Mouse (Mus musculus): ENCODE measurements at regions not wholly inside any gene's neighbourhood (a gene's known extent, or its start where the extent isn't known, plus 50 kb on each side); places are given as distances from the start of the nearest gene placed in this dataset.

- DNase-seq (ENCODE audit: extremely low spot score), result no peak
Observed at GRCm38 (mm10) chr8:49631286-49631685, 787.5 kb upstream of the Tenm3 start.

DNA sequence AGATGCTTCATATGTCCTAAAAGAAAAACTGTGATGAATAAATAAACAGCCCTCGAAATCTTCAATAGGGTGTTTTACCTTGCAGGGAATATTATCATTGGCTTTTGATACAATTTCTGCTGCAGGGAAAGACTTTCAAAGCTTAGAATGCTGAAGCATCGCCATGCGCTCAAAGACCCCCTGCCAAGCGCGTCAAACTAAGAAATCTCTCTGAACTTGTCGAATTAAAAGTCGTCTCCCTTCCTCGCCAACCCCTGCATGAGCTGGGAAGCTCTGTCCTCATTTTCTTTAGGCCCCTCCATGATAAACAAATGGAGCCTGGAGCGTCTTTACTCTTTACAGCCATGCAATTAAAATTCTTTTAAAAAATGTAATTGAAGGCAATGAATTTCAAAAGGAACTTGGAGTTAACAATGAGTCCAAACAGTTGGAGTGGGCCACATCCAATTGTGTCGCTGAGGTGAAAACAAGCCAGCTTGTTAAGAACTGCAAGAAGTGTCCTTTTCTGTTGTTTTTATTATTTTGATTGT lies 784.3 kb upstream of the Tenm3 start:
- no peak for DNase-seq (ENCODE audit: extremely low spot score)

GRCm38 (mm10) chr8:49595501-49595900 lies 751.8 kb upstream of the Tenm3 start:
- no peak for DNase-seq (ENCODE audit: extremely low spot score)

GRCm38 (mm10) chr8:49567423-49567822 lies 723.7 kb upstream of the Tenm3 start:
- DNase-seq (ENCODE audit: extremely low spot score), result no peak

- DNase-seq (ENCODE audit: extremely low spot score), result no peak
Observed at GRCm38 (mm10) chr8:49563499-49564279, 719.9 kb upstream of the Tenm3 start.

DNA sequence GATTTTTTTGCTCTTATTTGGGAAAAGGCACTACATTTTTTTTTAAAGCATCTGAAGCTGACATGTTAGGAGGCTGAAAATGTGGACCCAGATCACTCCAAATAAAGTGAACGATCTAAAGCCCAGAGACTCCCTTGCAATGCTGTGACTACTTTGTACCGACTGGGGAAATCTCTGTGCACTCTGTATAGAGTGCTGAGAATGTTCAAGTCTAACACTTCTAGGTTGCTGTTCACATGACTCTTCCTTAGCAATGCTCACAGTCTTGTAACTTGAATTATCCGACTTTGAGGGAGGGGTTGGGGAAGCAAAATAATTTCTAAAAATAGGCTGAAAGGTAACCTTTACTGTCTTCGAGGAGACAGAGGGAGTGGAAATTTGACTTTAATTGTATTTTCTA lies 719.2 kb upstream of the Tenm3 start:
- DNase-seq (ENCODE audit: extremely low spot score), result no peak

- no peak for DNase-seq (ENCODE audit: extremely low spot score)
Observed at GRCm38 (mm10) chr8:49555724-49556457, 712.1 kb upstream of the Tenm3 start.

- DNase-seq (ENCODE audit: extremely low spot score), result no peak
Observed at GRCm38 (mm10) chr8:49553175-49553574, 709.4 kb upstream of the Tenm3 start.

DNA sequence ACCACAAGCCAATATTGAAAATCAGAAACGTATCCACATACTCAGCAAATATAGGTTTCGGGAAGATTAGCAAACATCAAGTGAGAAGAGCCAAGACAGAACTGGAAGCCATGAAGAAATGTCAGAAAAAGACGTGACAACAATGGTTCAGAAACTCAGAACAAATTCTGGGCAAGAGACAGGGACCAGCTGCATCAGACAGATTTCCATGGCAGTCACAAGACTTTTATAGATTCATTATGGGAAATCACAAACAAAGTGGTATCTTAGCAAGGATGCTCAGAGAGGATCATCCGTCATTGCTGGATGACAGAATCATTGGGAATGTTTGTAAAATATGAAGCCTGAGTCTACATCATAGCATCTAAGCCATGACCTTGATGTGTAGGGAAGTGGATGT lies 699.6 kb upstream of the Tenm3 start:
- no peak for DNase-seq (ENCODE audit: extremely low spot score)

- DNase-seq (ENCODE audit: extremely low spot score), result no peak
Observed at GRCm38 (mm10) chr8:49541337-49541736, 697.6 kb upstream of the Tenm3 start.

GRCm38 (mm10) chr8:49533412-49534351 lies 689.9 kb upstream of the Tenm3 start:
- DNase-seq (ENCODE audit: extremely low spot score), result no peak

DNA sequence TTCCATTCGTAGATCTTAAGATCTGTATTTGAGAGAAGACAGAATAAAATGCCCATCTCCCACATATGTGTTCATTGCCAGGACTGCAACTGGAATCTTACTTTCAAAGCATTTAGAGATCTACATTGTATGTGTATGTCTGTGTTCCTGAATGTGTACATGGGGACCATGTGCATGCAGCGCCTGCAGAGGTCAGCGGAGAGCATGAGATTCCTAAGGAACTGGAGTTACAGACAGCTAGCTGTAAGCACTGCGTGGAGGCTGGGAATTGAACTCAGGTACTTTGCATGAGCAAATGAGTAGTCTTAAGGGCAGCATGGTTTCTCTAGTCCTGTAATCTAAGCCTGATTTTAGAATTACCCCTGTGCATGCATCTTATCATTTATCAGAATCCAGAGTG lies 685.5 kb upstream of the Tenm3 start:
- DNase-seq (ENCODE audit: extremely low spot score), result peak; percentile 2

DNA sequence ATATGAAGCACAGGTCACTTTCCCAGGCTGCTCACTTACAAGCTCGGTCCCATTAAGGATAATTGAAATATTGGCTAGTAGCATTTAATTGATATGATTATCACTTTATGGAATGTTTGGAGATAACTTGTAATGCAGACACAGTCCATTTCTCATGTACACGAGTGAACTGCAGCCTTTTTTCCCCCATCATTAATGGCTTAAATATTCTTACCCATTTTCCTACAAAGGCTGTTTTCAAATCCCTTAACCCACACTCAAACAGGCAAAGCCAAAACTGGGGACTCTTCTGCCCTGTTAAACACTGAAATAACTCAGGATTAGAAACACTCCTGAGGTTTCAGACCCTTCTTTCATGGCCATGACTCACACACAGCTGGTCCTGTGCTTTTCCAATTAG lies 649.2 kb upstream of the Tenm3 start:
- DNase-seq (ENCODE audit: extremely low spot score), result no peak

DNA sequence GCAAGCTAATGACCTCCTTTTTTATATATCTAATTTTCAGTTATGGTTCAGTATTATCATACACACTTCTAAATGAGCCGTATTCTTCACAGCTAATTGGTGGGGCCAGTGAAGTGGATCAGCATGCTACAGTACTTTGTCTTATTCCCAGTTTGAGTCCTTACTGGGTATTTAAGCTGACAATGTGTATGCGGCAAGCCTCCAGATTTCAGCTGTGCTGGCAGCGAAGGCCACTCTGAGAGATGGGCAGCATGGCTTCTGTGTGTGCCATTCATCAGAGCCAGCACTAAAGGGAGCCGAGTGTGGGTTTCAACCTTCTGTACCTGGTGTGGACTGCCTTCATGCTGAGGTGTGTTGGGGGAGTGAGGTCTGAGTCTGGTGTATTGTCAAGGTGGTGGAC lies 641.5 kb upstream of the Tenm3 start:
- no peak for DNase-seq (ENCODE audit: extremely low spot score)

DNA sequence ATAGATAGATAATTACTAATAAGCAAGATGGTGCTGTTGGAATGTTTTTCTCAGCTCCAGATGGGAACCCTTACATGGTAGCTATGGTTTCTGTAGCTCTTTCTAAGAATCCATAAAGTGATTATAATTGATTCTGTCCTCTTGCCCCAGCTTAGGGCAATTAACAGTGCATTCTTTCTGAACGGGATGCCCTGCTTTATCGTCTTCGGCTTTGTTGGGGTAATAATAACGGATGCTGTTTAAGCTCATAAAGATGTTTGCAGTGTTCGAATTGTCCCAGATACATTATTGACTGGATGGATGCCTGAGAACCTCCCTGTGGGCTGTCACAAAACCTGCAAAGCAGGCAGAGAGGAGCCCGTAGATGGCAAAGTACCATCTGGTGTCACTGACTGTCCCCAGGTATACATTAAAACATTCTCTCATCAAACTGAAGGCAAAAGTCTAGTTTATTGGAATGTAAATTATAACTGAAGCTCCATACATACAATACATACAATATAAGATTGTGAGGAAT lies 637.8 kb upstream of the Tenm3 start:
- no peak for DNase-seq (ENCODE audit: extremely low spot score)

DNA sequence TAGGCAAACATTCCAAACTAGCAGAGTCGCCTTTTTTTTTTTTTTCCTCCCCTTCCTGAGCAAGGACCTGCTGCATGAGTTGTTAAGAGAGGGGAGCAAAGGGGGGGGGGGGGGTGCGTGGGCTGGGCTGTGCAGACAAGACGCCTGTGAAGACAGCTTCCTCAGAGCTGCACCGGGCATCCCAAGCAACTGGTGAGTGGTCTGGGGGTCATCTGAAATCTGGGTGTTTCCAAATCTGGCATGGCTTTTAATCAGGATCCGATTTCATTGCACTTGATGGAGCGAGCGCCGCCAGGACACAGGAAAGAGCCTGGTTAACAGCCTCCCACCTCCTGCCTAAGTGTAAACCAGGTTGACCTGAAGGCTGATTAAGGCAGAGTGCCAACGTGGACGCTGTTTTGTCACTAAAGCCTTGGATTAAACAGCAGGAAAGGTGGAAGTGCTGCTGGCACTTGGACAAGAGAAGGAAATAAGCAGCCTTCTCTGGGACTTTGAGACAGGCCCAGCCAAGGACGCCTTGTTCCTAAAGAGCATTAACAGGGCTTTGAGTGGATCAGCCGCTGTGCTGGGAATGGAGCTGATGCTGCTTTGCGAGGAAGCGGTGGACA lies 622.3 kb upstream of the Tenm3 start:
- no peak for DNase-seq (ENCODE audit: extremely low spot score)

GRCm38 (mm10) chr8:49465070-49465469 lies 621.3 kb upstream of the Tenm3 start:
- DNase-seq (ENCODE audit: extremely low spot score), result no peak

DNA sequence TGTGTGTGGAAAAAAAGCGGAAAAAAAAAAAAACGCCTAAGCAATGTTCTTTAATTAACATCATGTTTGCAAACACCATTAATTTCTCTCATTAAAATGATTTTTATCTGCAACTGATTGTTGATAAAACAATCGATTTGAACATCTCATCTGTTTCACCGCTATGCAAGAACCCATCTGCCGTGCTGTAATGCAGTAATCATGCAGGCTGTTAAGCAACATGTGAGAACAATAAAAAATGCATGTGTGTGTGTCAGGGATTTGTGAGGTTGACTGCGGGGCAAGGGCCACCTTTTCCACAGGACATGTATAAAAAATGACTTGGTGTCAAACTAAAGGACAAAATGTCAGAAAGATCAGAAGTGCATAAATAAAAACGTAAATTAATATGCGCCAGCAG lies 618.9 kb upstream of the Tenm3 start:
- no peak for DNase-seq (ENCODE audit: extremely low spot score)

GRCm38 (mm10) chr8:49461724-49462473 lies 618.1 kb upstream of the Tenm3 start:
- peak; percentile 59 for DNase-seq (ENCODE audit: extremely low spot score)

GRCm38 (mm10) chr8:49445444-49445843 lies 601.7 kb upstream of the Tenm3 start:
- DNase-seq (ENCODE audit: extremely low spot score), result no peak

DNA sequence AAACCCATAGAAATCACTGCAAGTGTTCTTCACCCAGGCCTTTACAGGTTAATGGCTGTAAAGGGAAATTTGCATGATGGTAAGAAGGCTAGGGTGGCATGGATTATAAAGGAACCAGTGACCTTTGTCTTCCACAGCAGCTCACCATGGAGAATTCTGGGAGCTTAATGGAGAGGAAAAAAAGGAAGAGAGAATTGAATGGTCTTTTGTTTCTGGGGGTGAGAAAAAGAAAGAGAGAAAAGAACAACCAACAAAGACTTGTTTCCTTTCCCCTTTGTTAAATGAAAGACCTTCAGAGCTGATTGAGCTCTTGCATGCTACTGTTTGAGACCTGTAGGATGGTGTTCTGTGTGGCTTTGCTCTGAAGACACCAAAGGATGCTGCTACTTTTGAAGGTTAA lies 597.5 kb upstream of the Tenm3 start:
- DNase-seq (ENCODE audit: extremely low spot score), result no peak
